In genomic region chr4:84651786-84652185, GRCm38 (mm10) we compare ENCODE assay signal across 22 mouse cellular contexts. TPM values are rescaled to one million over a fixed set of nuclear protein-coding genes. Genes with fewer than 3 reads are reported as not detected.
DNase-seq lines count a peak whose midpoint lies in the region; ATAC-seq and TF ChIP-seq lines count a peak whose summit lies in the region.
"Had no signal": no experiment of that assay in that cellular context is flagged by ENCODE, and none has a peak within 500 bp of the region (broad histone marks: within the 10 kb centered on the region; RNA-seq: fewer than 3 reads in every experiment).

No protein-coding gene starts in this region.

- 29% methylated on average over 8 of the region's 8 CpGs for WGBS in kidney, adult 2 months
- WGBS in kidney, embryonic 14.5 days = 56% methylated on average over 8 of the region's 8 CpGs
- WGBS in heart, embryonic 12.5 days = 57% methylated on average over 8 of the region's 8 CpGs

- TF ChIP-seq CTCF in kidney, adult 2 months (conservative IDR thresholded peaks at IDR 0.05; ENCODE audit: insufficient read depth, insufficient read length, low read depth, low read length) = no peak

- no peak for TF ChIP-seq POLR2A in kidney, adult 2 months (IDR thresholded peaks at IDR 0.05; ENCODE audit: low read depth, low read length)

- no peak overlapping the region for H3K4me3 ChIP-seq in kidney, adult 2 months (ENCODE audit: insufficient read depth, low read depth, low read length)
- H3K4me3 ChIP-seq in kidney, embryonic 14.5 days (ENCODE audit: low read length) = no peak overlapping the region
- H3K4me3 ChIP-seq in heart, embryonic 12.5 days = no peak overlapping the region
- H3K4me3 ChIP-seq: erythroblast, embryonic 14.5 days; forebrain, embryonic 13.5 days; heart, adult 2 months; heart, embryonic 10.5 days; hindbrain, embryonic 12.5 days; hindbrain, embryonic 15.5 days had no signal

- H3K4me2 ChIP-seq in kidney, embryonic 14.5 days (replicated peaks; ENCODE audit: low read depth, low read length) = no peak overlapping the region
- H3K4me2 ChIP-seq in heart, embryonic 12.5 days = no peak overlapping the region
- H3K4me2 ChIP-seq: forebrain, embryonic 13.5 days; hindbrain, embryonic 12.5 days; hindbrain, embryonic 15.5 days had no signal

- H3K27ac ChIP-seq in kidney, adult 2 months (ENCODE audit: insufficient read depth, low read depth, low read length) = no peak overlapping the region
- no peak overlapping the region for H3K27ac ChIP-seq in kidney, embryonic 14.5 days (ENCODE audit: low read depth, low read length)
- no peak overlapping the region for H3K27ac ChIP-seq in heart, embryonic 12.5 days (ENCODE audit: poor library complexity, severe bottlenecking)
- H3K27ac ChIP-seq: forebrain, embryonic 13.5 days; heart, adult 2 months; heart, embryonic 10.5 days; hindbrain, embryonic 12.5 days; hindbrain, embryonic 15.5 days had no signal

- H3K9ac ChIP-seq in kidney, embryonic 14.5 days (ENCODE audit: low read depth, low read length) = no peak overlapping the region
- no peak overlapping the region for H3K9ac ChIP-seq in heart, embryonic 12.5 days
- H3K9ac ChIP-seq: forebrain, embryonic 13.5 days; hindbrain, embryonic 12.5 days; hindbrain, embryonic 15.5 days had no signal

- H3K9me3 ChIP-seq in kidney, embryonic 14.5 days (ENCODE audit: control insufficient read depth, low read length) = no peaks in the 10 kb centered on the region
- H3K9me3 ChIP-seq in heart, embryonic 12.5 days (replicated peaks) = no peaks in the 10 kb centered on the region
- H3K9me3 ChIP-seq: forebrain, embryonic 13.5 days; heart, embryonic 10.5 days; hindbrain, embryonic 12.5 days; hindbrain, embryonic 15.5 days had no signal

- DNase-seq in kidney, adult 2 months = peak; percentile 59
- peak; percentile 24 for DNase-seq in kidney, postnatal 14 days
- no peak for DNase-seq in kidney, adult 11 months
- peak; percentile 11 to 58 for DNase-seq in kidney, postnatal 25 days
- DNase-seq: adrenal gland, adult 2 months; adrenal gland, postnatal 14 days; cerebellum, adult 11 months; cerebellum, adult 2 months; cerebellum, adult 9-11 months; cerebellum, postnatal 25 days; gastrocnemius, postnatal 10 days; gastrocnemius, postnatal 36 days; heart, adult 2 months had no signal

- ATAC-seq in kidney, embryonic 14.5 days (ENCODE audit: low FRiP score, low TSS enrichment) = no peak
- no peak for ATAC-seq in heart, embryonic 12.5 days (ENCODE audit: insufficient number of reproducible peaks, low FRiP score)
- ATAC-seq: CD4-positive, CD25-positive, alpha-beta regulatory T cell, adult 4 months; forebrain, embryonic 13.5 days; forebrain, embryonic 16.5 days had no signal

- peaks cover 4% of the 10 kb centered on the region; the same call in 1 of the 2 replicates for H3K4me1 ChIP-seq in kidney, adult 2 months (ENCODE audit: control insufficient read depth, insufficient read depth, low read length)
- H3K4me1 ChIP-seq in kidney, embryonic 14.5 days (ENCODE audit: control insufficient read depth, insufficient read depth, low read length) = no peaks in the 10 kb centered on the region
- no peaks in the 10 kb centered on the region for H3K4me1 ChIP-seq in heart, embryonic 12.5 days (replicated peaks)
- H3K4me1 ChIP-seq: forebrain, embryonic 13.5 days; heart, embryonic 10.5 days; hindbrain, embryonic 15.5 days had no signal

- H3K36me3 ChIP-seq in kidney, adult 2 months (ENCODE audit: control insufficient read depth, insufficient read depth, low read length) = no peaks in the 10 kb centered on the region
- no peaks in the 10 kb centered on the region for H3K36me3 ChIP-seq in kidney, embryonic 14.5 days (ENCODE audit: control insufficient read depth, insufficient read depth, low read length)
- no peaks in the 10 kb centered on the region for H3K36me3 ChIP-seq in heart, embryonic 12.5 days
- H3K36me3 ChIP-seq: heart, embryonic 10.5 days; hindbrain, embryonic 12.5 days; hindbrain, embryonic 15.5 days had no signal

- H3K27me3 ChIP-seq in kidney, adult 2 months (replicated peaks; ENCODE audit: control insufficient read depth, insufficient read depth, low read length) = no peaks in the 10 kb centered on the region
- no peaks in the 10 kb centered on the region for H3K27me3 ChIP-seq in kidney, embryonic 14.5 days (ENCODE audit: control insufficient read depth, insufficient read depth, low read length)
- H3K27me3 ChIP-seq in heart, embryonic 12.5 days (replicated peaks) = no peaks in the 10 kb centered on the region
- H3K27me3 ChIP-seq: forebrain, embryonic 13.5 days; hindbrain, embryonic 12.5 days; hindbrain, embryonic 15.5 days had no signal

RNA-seq across cellular contexts. Expression of gene Bnc2, which starts 23.3 kb away (rescaled TPM):
- 20.1 and 27.5 TPM in 2 replicates for polyA plus RNA-seq in kidney, adult 2 months (2012; rRNA removed)
- 12.2 and 14.0 TPM in 2 replicates for polyA plus RNA-seq in kidney, embryonic 14.5 days (2014; fragmentation: Nextera tagmentation; extraction: Ambion mirVana)
- 1.6 and 1.7 TPM in 2 replicates for polyA plus RNA-seq in heart, embryonic 12.5 days (2016; fragmentation: Nextera tagmentation; extraction: Ambion mirVana)
- polyA plus RNA-seq: CD4-positive, CD25-positive, alpha-beta regulatory T cell, adult 4 months; erythroblast, embryonic 14.5 days had no signal
